Mouse (Mus musculus): ENCODE measurements around the gene Clybl. TPM values are rescaled to one million over a fixed set of nuclear protein-coding genes. Genes with fewer than 3 reads are reported as not detected.

Clybl gene
- total RNA-seq, 2 experiments from 2014 or later: 61.4 to 66.2 TPM

GRCm38 (mm10) chr14:122246919-122247859 lies 65.7 kb downstream of the Clybl start:
- DNase-seq: no peak

GRCm38 (mm10) chr14:122249123-122249522 lies 67.6 kb downstream of the Clybl start:
- no peak for DNase-seq

- no peak for DNase-seq
Measured at GRCm38 (mm10) chr14:122251346-122251745, 69.8 kb downstream of the Clybl start.

- no peak for DNase-seq
Measured at GRCm38 (mm10) chr14:122255562-122256260, 74.2 kb downstream of the Clybl start.

- no peak for DNase-seq
Measured at GRCm38 (mm10) chr14:122256261-122256634, 74.7 kb downstream of the Clybl start.

GRCm38 (mm10) chr14:122258297-122258696 lies 76.8 kb downstream of the Clybl start:
- DNase-seq: no peak

- no peak for DNase-seq
Measured at GRCm38 (mm10) chr14:122261250-122261649, 79.7 kb downstream of the Clybl start.

GRCm38 (mm10) chr14:122262851-122263659 lies 81.6 kb downstream of the Clybl start:
- DNase-seq: no peak

- DNase-seq: no peak
Measured at GRCm38 (mm10) chr14:122265214-122265613, 83.7 kb downstream of the Clybl start.

- DNase-seq: no peak
Measured at GRCm38 (mm10) chr14:122267590-122267989, 86.1 kb downstream of the Clybl start.

GRCm38 (mm10) chr14:122271104-122271746 lies 89.7 kb downstream of the Clybl start:
- no peak for DNase-seq

GRCm38 (mm10) chr14:122277142-122277541 lies 95.6 kb downstream of the Clybl start:
- no peak for DNase-seq

- DNase-seq: no peak
Measured at GRCm38 (mm10) chr14:122279462-122280308, 98.2 kb downstream of the Clybl start.

- no peak for DNase-seq
Measured at GRCm38 (mm10) chr14:122280309-122281071, 99.0 kb downstream of the Clybl start.

GRCm38 (mm10) chr14:122281072-122281634 lies 99.6 kb downstream of the Clybl start:
- DNase-seq: no peak

- DNase-seq: no peak
Measured at GRCm38 (mm10) chr14:122283959-122284358, 102.5 kb downstream of the Clybl start.

GRCm38 (mm10) chr14:122296399-122296798 lies 114.9 kb downstream of the Clybl start:
- no peak for DNase-seq

- no peak for DNase-seq
Measured at GRCm38 (mm10) chr14:122296864-122297263, 115.4 kb downstream of the Clybl start.

GRCm38 (mm10) chr14:122297386-122298109 lies 116.0 kb downstream of the Clybl start:
- DNase-seq: no peak
